Mouse (Mus musculus): Measurements from ENCODE around the gene Pam.

DNA sequence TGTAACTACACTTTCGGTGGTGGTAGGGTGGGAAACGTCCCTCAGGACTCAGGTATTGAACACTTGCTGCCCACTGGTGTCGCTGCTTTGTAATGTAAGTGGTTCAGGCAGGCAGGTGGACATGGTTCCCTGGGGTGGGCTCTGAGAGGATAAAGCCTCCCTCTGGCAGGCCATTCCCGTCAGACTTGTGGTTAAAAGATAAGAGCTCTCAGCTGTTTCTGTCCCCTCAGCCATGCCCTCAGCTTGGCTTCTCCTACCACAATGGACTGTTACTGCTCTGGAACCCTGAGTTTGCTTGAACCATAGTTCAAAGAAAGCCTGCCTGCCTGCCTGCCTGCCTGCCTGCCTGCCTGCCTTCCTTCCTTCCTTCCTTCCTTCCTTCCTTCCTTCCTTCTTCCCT, 341.1 kb downstream of the Pam start:
- no peak for TF ChIP-seq POLR2A (IDR thresholded peaks at IDR 0.05; ENCODE audit: low read depth, low read length)
- no peak for TF ChIP-seq CTCF (IDR thresholded peaks at IDR 0.05; ENCODE audit: borderline replicate concordance, insufficient read depth, low read length)

All from embryonic fibroblast, embryonic 13.5 days (primary cell).